Mouse (Mus musculus) right cerebral cortex, postnatal 4 days (tissue): ENCODE measurements around the gene Kif11.

Source experiments
- DNase-seq: peaks from one replicate; pipeline ENCODE4 v3.0.0-alpha.2; 2022

The Kif11 gene

GRCm38 (mm10) chr19:37375755-37376615 is at the start of gene Kif11:
Gene Kif11, plus strand, starts transcription at chr19:37376403.
- peak; percentile 92 for DNase-seq

GRCm38 (mm10) chr19:37327216-37327615 is 49.0 kb upstream of the Kif11 start:
- DNase-seq: no peak

GRCm38 (mm10) chr19:37332726-37333125 is 43.5 kb upstream of the Kif11 start:
- no peak for DNase-seq

- no peak for DNase-seq
Observed at GRCm38 (mm10) chr19:37333357-37333756, 42.8 kb upstream of the Kif11 start.

GRCm38 (mm10) chr19:37335392-37335791 is 40.8 kb upstream of the Kif11 start:
- no peak for DNase-seq

- no peak for DNase-seq
Observed at GRCm38 (mm10) chr19:37337752-37338151, 38.5 kb upstream of the Kif11 start, which contains the start of gene Ide. Gene Ide, minus strand, starts transcription at chr19:37337852.

GRCm38 (mm10) chr19:37340495-37340894 is 35.7 kb upstream of the Kif11 start:
- no peak for DNase-seq

- no peak for DNase-seq
Observed at GRCm38 (mm10) chr19:37340931-37341330, 35.3 kb upstream of the Kif11 start.

GRCm38 (mm10) chr19:37343899-37344298 is 32.3 kb upstream of the Kif11 start:
- DNase-seq: no peak

- DNase-seq: no peak
Observed at GRCm38 (mm10) chr19:37346258-37346657, 29.9 kb upstream of the Kif11 start.

GRCm38 (mm10) chr19:37348331-37348730 is 27.9 kb upstream of the Kif11 start:
- no peak for DNase-seq

- no peak for DNase-seq
Observed at GRCm38 (mm10) chr19:37348952-37349351, 27.3 kb upstream of the Kif11 start.

GRCm38 (mm10) chr19:37352756-37353155 is 23.4 kb upstream of the Kif11 start:
- DNase-seq: no peak

- no peak for DNase-seq
Observed at GRCm38 (mm10) chr19:37353331-37353730, 22.9 kb upstream of the Kif11 start.

GRCm38 (mm10) chr19:37360044-37360443 is 16.2 kb upstream of the Kif11 start:
- DNase-seq: no peak

GRCm38 (mm10) chr19:37362545-37362944 is 13.7 kb upstream of the Kif11 start:
- no peak for DNase-seq

GRCm38 (mm10) chr19:37363128-37363939 is 12.9 kb upstream of the Kif11 start:
- peak; percentile 41 for DNase-seq

GRCm38 (mm10) chr19:37368990-37369389 is 7.2 kb upstream of the Kif11 start:
- DNase-seq: no peak

- no peak for DNase-seq
Observed at GRCm38 (mm10) chr19:37369921-37370320, 6.3 kb upstream of the Kif11 start.

GRCm38 (mm10) chr19:37370356-37370755 is 5.8 kb upstream of the Kif11 start:
- no peak for DNase-seq

- no peak for DNase-seq
Observed at GRCm38 (mm10) chr19:37374941-37375754, 1.1 kb upstream of the Kif11 start.

- DNase-seq: no peak
Observed at GRCm38 (mm10) chr19:37376841-37377240, 638 bp downstream of the Kif11 start.
